ENCODE assay signal across 9 mouse cellular contexts in the genomic region with DNA sequence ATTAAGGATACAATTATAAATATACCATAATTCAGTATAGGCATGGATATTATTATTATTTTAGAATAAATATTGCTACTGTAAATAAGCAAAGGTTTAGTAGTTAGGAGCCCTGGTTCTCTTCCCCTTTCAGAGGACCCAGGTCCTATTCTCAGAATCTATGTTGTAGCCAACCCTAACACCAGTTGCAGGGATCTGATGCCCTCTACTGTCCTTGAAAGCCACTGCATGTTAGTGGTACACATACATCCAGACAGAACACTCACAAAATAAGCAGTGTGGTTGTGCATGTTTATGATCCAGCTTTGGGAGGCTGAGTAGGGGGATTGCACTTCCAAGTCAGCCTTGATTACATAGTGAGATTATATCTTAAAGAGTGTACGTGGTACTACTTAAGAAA. TPM values are rescaled to one million over a fixed set of nuclear protein-coding genes. Genes with fewer than 3 reads are reported as not detected.
DNase-seq lines count a peak whose midpoint lies in the region; ATAC-seq and TF ChIP-seq lines count a peak whose summit lies in the region.
"Had no signal": no experiment of that assay in that cellular context is flagged by ENCODE, and none has a peak within 500 bp of the region (broad histone marks: within the 10 kb centered on the region; RNA-seq: fewer than 3 reads in every experiment).

No protein-coding gene starts in this region.

- H3K79me2 ChIP-seq in liver, adult 2 months (ENCODE audit: control insufficient read depth, insufficient read depth, low read length): peaks cover 10% of the 10 kb centered on the region; the same call in 1 of the 2 replicates

- peaks cover 32% of the 10 kb centered on the region for H3K36me3 ChIP-seq in midbrain, postnatal 0 days (ENCODE audit: insufficient read depth, low read length)
- H3K36me3 ChIP-seq in midbrain, embryonic 16.5 days (ENCODE audit: control insufficient read depth, insufficient read depth, low read length): peaks cover 13% of the 10 kb centered on the region
- H3K36me3 ChIP-seq in liver, adult 2 months (ENCODE audit: control insufficient read depth, insufficient read depth, low read length): peaks cover 45% of the 10 kb centered on the region
- H3K36me3 ChIP-seq in spleen, adult 2 months (ENCODE audit: control insufficient read depth, insufficient read depth, low read length): peaks cover 35% of the 10 kb centered on the region

- DNase-seq in cerebellum, postnatal 10 days: peak; percentile 44
- DNase-seq in cerebellum, adult 11-12 months: no peak
- peak; percentile 35 for DNase-seq in midbrain, postnatal 0 days (ENCODE audit: low spot score)
- peak; percentile 46 for DNase-seq in liver, adult 2 months (ENCODE audit: extremely low read depth, low read depth, low spot score)
- peak; percentile 35 to 48 for DNase-seq in spleen, adult 2 months (ENCODE audit: low read depth in 1 of 2, low spot score in 2 of 2)
- DNase-seq in gastrocnemius, postnatal 4 days (ENCODE audit: low spot score in 2 of 2): no peak
- DNase-seq in frontal cortex, postnatal 25 days (ENCODE audit: low spot score in 2 of 2): no peak

- 85% methylated on average over 1 of the region's 1 CpGs for WGBS in midbrain, postnatal 0 days
- WGBS in midbrain, embryonic 16.5 days: 86% methylated on average over 1 of the region's 1 CpGs
- 89% methylated on average over 1 of the region's 1 CpGs for WGBS in liver, adult 2 months
- WGBS in spleen, adult 2 months: 83% methylated on average over 1 of the region's 1 CpGs

- H3K4me2 ChIP-seq in midbrain, postnatal 0 days (ENCODE audit: low read depth, low read length, poor library complexity, severe bottlenecking): no peak overlapping the region
- no peak overlapping the region for H3K4me2 ChIP-seq in midbrain, embryonic 16.5 days (ENCODE audit: low read length)
- H3K4me2 ChIP-seq: heart, embryonic 13.5 days had no signal

- H3K4me3 ChIP-seq in midbrain, postnatal 0 days (ENCODE audit: low read depth, low read length): no peak overlapping the region
- no peak overlapping the region for H3K4me3 ChIP-seq in midbrain, embryonic 16.5 days (ENCODE audit: low read depth, low read length)
- H3K4me3 ChIP-seq in liver, adult 2 months (ENCODE audit: insufficient read depth, low read depth, low read length): no peak overlapping the region
- H3K4me3 ChIP-seq in spleen, adult 2 months (ENCODE audit: extremely low read depth, insufficient read depth, insufficient read length): no peak overlapping the region
- H3K4me3 ChIP-seq: heart, embryonic 13.5 days had no signal

- no peak overlapping the region for H3K27ac ChIP-seq in midbrain, postnatal 0 days (ENCODE audit: low read depth, low read length)
- H3K27ac ChIP-seq in midbrain, embryonic 16.5 days (ENCODE audit: low read length): no peak overlapping the region
- H3K27ac ChIP-seq in liver, adult 2 months (replicated peaks; ENCODE audit: insufficient read depth, low read depth, low read length): no peak overlapping the region
- no peak overlapping the region for H3K27ac ChIP-seq in spleen, adult 2 months (ENCODE audit: insufficient read depth, low read length)
- H3K27ac ChIP-seq: heart, embryonic 13.5 days had no signal

- peak; percentile 73 for TF ChIP-seq CTCF in midbrain, postnatal 0 days (IDR thresholded peaks at IDR 0.05)
- TF ChIP-seq CTCF in liver, adult 2 months (IDR thresholded peaks at IDR 0.05; ENCODE audit: low read depth, low read length): peak; percentile 47
- peak; percentile 42; the same call in 1 of the 2 replicates for TF ChIP-seq CTCF in spleen, adult 2 months (IDR thresholded peaks at IDR 0.05; ENCODE audit: extremely low read depth, insufficient read depth, insufficient read length, insufficient replicate concordance)

- no peaks in the 10 kb centered on the region for H3K9me3 ChIP-seq in midbrain, postnatal 0 days (ENCODE audit: low read length)
- H3K9me3 ChIP-seq in midbrain, embryonic 16.5 days (replicated peaks; ENCODE audit: control insufficient read depth, low read length, poor library complexity, severe bottlenecking): no peaks in the 10 kb centered on the region
- H3K9me3 ChIP-seq: heart, embryonic 13.5 days had no signal

- no peak overlapping the region for H3K9ac ChIP-seq in midbrain, postnatal 0 days (replicated peaks; ENCODE audit: low read length, poor library complexity, severe bottlenecking)
- no peak overlapping the region for H3K9ac ChIP-seq in midbrain, embryonic 16.5 days (ENCODE audit: low read depth, low read length)
- H3K9ac ChIP-seq in liver, adult 2 months (ENCODE audit: low read depth, low read length): no peak overlapping the region
- H3K9ac ChIP-seq: heart, embryonic 13.5 days had no signal

- ATAC-seq in midbrain, postnatal 0 days (ENCODE audit: low FRiP score): no peak
- ATAC-seq in midbrain, embryonic 16.5 days: no peak

- no peaks in the 10 kb centered on the region for H3K27me3 ChIP-seq in midbrain, postnatal 0 days (ENCODE audit: insufficient read depth, low read length)
- H3K27me3 ChIP-seq in midbrain, embryonic 16.5 days (ENCODE audit: control insufficient read depth, insufficient read depth, low read depth, low read length): no peaks in the 10 kb centered on the region
- H3K27me3 ChIP-seq in liver, adult 2 months (ENCODE audit: control insufficient read depth, insufficient read depth, low read length): no peaks in the 10 kb centered on the region
- no peaks in the 10 kb centered on the region for H3K27me3 ChIP-seq in spleen, adult 2 months (ENCODE audit: control insufficient read depth, insufficient read depth, low read length)
- H3K27me3 ChIP-seq: heart, embryonic 13.5 days had no signal

- TF ChIP-seq POLR2A in liver, adult 2 months (IDR thresholded peaks at IDR 0.05; ENCODE audit: extremely low read depth, insufficient read depth, low read length): no peak
- TF ChIP-seq POLR2A in spleen, adult 2 months (IDR thresholded peaks at IDR 0.05; ENCODE audit: low read depth, low read length): no peak

- no peaks in the 10 kb centered on the region for H3K4me1 ChIP-seq in midbrain, postnatal 0 days (ENCODE audit: insufficient read depth, low read length)
- peaks cover 2% of the 10 kb centered on the region; the same call in 1 of the 2 replicates for H3K4me1 ChIP-seq in midbrain, embryonic 16.5 days (ENCODE audit: control insufficient read depth, insufficient read depth, low read length)
- peaks cover 2% of the 10 kb centered on the region; the same call in 1 of the 2 replicates for H3K4me1 ChIP-seq in liver, adult 2 months (ENCODE audit: control insufficient read depth, insufficient read depth, low read length)
- no peaks in the 10 kb centered on the region; the same call in 1 of the 2 replicates for H3K4me1 ChIP-seq in spleen, adult 2 months (ENCODE audit: control insufficient read depth, insufficient read depth, insufficient read length)

RNA-seq across cellular contexts. Expression of a gene that starts 21.5 kb away (rescaled TPM):
- 50.7 and 55.5 TPM in 2 replicates for total RNA-seq in midbrain, postnatal 0 days (2014; rRNA removed)
- polyA plus RNA-seq in midbrain, postnatal 0 days (2015; fragmentation: Nextera tagmentation; extraction: Ambion mirVana): 9.4 and 14.9 TPM in 2 replicates
- polyA plus RNA-seq in midbrain, embryonic 16.5 days (2015; fragmentation: Nextera tagmentation; extraction: Ambion mirVana): 18.9 and 21.2 TPM in 2 replicates
- total RNA-seq in liver, adult 2 months (2014; rRNA removed): 17.9 and 27.7 TPM in 2 replicates
- 6.5 and 8.5 TPM in 2 replicates for polyA plus RNA-seq in liver, adult 2 months (2012; rRNA removed)
- polyA plus RNA-seq in spleen, adult 2 months (2012; rRNA removed): 37.6 and 39.3 TPM in 2 replicates
- total RNA-seq in gastrocnemius, postnatal 4 days (2021): 10 to 100 TPM; 41.8 to 45.3 TPM

RNA-seq across cellular contexts. Expression of a gene that starts 57.1 kb away (rescaled TPM):
- total RNA-seq in midbrain, postnatal 0 days (2014; rRNA removed): 26.6 and 28.4 TPM in 2 replicates
- 27.0 and 28.9 TPM in 2 replicates for polyA plus RNA-seq in midbrain, postnatal 0 days (2015; fragmentation: Nextera tagmentation; extraction: Ambion mirVana)
- polyA plus RNA-seq in midbrain, embryonic 16.5 days (2015; fragmentation: Nextera tagmentation; extraction: Ambion mirVana): 31.9 and 32.8 TPM in 2 replicates
- 4.7 and 7.2 TPM in 2 replicates for total RNA-seq in liver, adult 2 months (2014; rRNA removed)
- 9.7 and 10.8 TPM in 2 replicates for polyA plus RNA-seq in liver, adult 2 months (2012; rRNA removed)
- 14.9 and 16.3 TPM in 2 replicates for polyA plus RNA-seq in spleen, adult 2 months (2012; rRNA removed)
- total RNA-seq in gastrocnemius, postnatal 4 days (2021): 10 to 100 TPM in 1 of 2 experiments, 1 to 10 TPM in 1; 8.1 to 10.9 TPM

Comparison
In these comparisons a context has a peak if more than half of its experiments do, and no peak if none do; other contexts are left out.
1. DNase-seq: peak in cerebellum, postnatal 10 days (2 of 2), midbrain, postnatal 0 days (single experiment), liver, adult 2 months (single experiment) and spleen, adult 2 months (2 of 2); none in cerebellum, adult 11-12 months (single experiment), gastrocnemius, postnatal 4 days (0 of 2) and frontal cortex, postnatal 25 days (0 of 2).
2. Peak in every context shown above with its lines, with median percentiles within 50 percentile points of each other: CTCF ChIP-seq.